Mouse (Mus musculus) fibroblast of lung, adult 2 months (primary cell): ENCODE measurements around the gene Srsf5.

Experiments used
- DNase-seq: peaks from one replicate; pipeline ENCODE4 v3.0.0-alpha.2; 2011; ENCODE audit warnings: low read depth

Srsf5 gene

DNA sequence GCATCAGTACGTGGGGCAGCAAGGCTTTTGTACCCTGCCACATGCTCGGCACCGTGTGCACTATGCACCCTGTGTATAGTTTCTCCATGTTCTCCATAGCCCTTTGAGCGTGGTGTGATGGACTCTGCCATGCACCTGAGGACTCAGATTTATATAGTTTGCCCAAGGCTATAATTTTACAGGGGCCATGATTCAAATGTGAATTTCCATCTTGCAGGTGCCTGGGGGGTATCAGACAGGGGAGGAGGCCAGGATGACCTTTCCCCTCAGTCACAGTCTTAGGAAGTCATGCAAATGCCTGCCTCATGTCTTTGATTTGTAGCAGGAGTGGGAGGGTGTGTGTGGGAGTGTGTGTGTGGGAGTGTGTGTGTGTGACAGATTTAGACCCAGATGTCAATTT lies 52.3 kb downstream of the Srsf5 start:
- DNase-seq: no peak

DNA sequence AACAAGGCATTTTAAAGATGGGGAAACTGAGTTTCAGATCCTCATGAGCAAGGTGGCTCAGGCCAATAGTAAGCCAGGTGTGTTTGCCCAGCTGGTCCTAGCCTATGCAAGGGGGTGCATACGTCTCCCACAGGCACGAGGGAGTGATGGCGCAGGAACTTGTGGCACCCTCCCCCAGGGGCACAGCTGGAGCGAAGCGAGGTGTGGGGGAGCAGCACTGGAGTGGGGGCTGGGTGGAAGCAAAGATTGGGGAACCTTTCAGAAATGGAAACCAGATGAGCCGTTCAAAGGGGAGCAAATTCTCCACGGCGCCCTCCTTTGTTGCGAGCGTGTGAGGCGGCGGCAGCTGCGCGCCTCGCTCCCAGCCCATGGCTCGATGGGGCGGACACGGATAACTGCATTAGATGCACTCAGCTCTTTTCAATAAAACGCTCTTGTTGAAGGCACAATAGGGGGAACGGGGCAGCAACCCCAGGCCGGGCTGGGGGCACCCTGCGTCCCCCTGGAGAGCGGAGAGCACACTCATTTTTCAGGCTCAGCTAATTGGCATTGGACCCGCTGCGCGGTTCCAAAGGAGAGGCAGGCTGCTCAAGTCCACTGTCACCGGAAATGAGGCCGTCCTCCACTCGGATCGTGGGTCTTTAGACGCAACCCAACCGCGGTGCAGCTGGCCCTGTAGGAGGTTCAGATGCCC lies 53.4 kb downstream of the Srsf5 start:
- no peak for DNase-seq
